8 mouse cellular contexts compared by ENCODE assay signal in the genomic region with DNA sequence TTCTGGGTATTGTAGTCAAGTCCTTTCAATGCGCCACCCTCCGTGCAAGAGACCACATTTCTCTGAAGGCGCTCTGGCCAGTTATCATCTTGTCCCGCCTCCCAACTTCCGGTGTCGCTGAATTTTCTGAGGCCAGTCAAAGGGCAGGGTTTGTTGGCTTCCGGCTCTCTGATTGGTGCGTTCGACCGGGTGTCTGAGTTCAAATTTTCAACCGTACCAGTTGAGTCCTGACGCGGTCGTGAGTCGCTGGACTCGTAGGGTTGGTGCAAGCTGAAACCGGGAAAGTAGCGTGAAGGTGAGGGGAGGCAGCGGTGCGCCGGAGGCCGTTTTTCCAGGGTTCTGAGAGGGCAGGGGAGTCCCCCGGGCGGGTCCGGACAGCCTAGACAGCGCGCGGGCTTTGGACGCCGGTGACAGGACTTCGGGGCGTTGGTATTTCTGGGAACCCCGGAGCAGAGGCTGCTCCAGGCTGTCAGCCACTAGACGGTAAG. TPM values are rescaled to one million over a fixed set of nuclear protein-coding genes. Genes with fewer than 3 reads are reported as not detected.
DNase-seq lines count a peak whose midpoint lies in the region; ATAC-seq lines count a peak whose summit lies in the region.

Tpx2 (plus strand) TSS at position 150 of the 488 bp plus-strand sequence.

- peak within 1 kb of the TSS; percentile 84 for H3K4me3 ChIP-seq in hindbrain, embryonic 11.5 days (ENCODE audit: low read depth, low read length)

- H3K4me2 ChIP-seq in hindbrain, embryonic 11.5 days (replicated peaks; ENCODE audit: low read depth, low read length), result peak within 1 kb of the TSS; percentile 63

- H3K9ac ChIP-seq in hindbrain, embryonic 11.5 days (ENCODE audit: low read depth, low read length), result peak within 1 kb of the TSS; percentile 63

- no peaks in the 10 kb centered on the region for H3K36me3 ChIP-seq in hindbrain, embryonic 11.5 days (ENCODE audit: control insufficient read depth, insufficient read depth, low read length)

- peak within 1 kb of the TSS; percentile 55; the same call in 1 of the 2 replicates for H3K27ac ChIP-seq in hindbrain, embryonic 11.5 days (ENCODE audit: low read depth, low read length)

- no peaks in the 10 kb centered on the region for H3K27me3 ChIP-seq in hindbrain, embryonic 11.5 days (ENCODE audit: control insufficient read depth, insufficient read depth, low read length)

- WGBS in hindbrain, embryonic 11.5 days, result under 1% methylated on average over 34 of the region's 34 CpGs

- H3K4me1 ChIP-seq in hindbrain, embryonic 11.5 days (replicated peaks; ENCODE audit: control insufficient read depth, insufficient read depth, low read length), result no peaks in the 10 kb centered on the region

- H3K9me3 ChIP-seq in hindbrain, embryonic 11.5 days (ENCODE audit: control insufficient read depth, low read length), result no peaks in the 10 kb centered on the region

- peak; percentile 97 for ATAC-seq in hindbrain, embryonic 11.5 days (ENCODE audit: low FRiP score)

- DNase-seq in Muller cell, postnatal 12 days (ENCODE audit: inconsistent ontology term), result peak; percentile 96
- DNase-seq in cerebellum, adult 9-11 months, result peak; percentile 97
- peak; percentile 98 to 99 for DNase-seq in frontal cortex, adult 2 months (ENCODE audit: extremely low spot score in 1 of 2, low spot score in 1 of 2)
- DNase-seq in hindbrain, embryonic 11.5 days (ENCODE audit: low spot score), result peak; percentile 99
- peak; percentile 98 for DNase-seq in layer of hippocampus, postnatal 10 days (ENCODE audit: low spot score in 2 of 2)
- peak; percentile 99 for DNase-seq in lung, postnatal 10 days
- peak; percentile 93 for DNase-seq in ovary, postnatal 36 days (ENCODE audit: low spot score)
- peak; percentile 97 for DNase-seq in thymus, postnatal 25 days

RNA-seq across cellular contexts. Expression of gene Tpx2, which starts in this region (rescaled TPM):
- 1.6 and 1.7 TPM in 2 replicates for polyA plus RNA-seq in frontal cortex, adult 2 months (2012; rRNA removed)
- 139 and 140 TPM in 2 replicates for polyA plus RNA-seq in hindbrain, embryonic 11.5 days (2014; fragmentation: Nextera tagmentation; extraction: Ambion mirVana)
- total RNA-seq in layer of hippocampus, postnatal 10 days (2021), result 1 to 10 TPM; 5.9 to 6.6 TPM

Comparison
In these comparisons a context has a peak if more than half of its experiments do, and no peak if none do; other contexts are left out.
1. Peak in every context shown above with its lines: DNase-seq, ATAC-seq, H3K4me3 ChIP-seq and H3K27ac ChIP-seq.
2. RNA of gene Tpx2 (polyA plus RNA-seq): 139 to 140 TPM in hindbrain, embryonic 11.5 days; 1.6 to 1.7 TPM in frontal cortex, adult 2 months; every median in the first group is over 10 times any median in the second.